Mouse (Mus musculus) liver, postnatal 0 days (tissue): ENCODE measurements around the gene Iqcb1. TPM values are rescaled to one million over a fixed set of nuclear protein-coding genes. Genes with fewer than 3 reads are reported as not detected.
"Not testable (repeated sequence)": the region's sequence is repeated elsewhere in the genome, so short reads cannot be mapped to it uniquely, and the experiment has no call there.

Experiments used
- ATAC-seq: fragments of 200-750 bp; cut with Nextera tagmentation; 2 replicates; pipeline ENCODE4 v1.8.0; 2017; ENCODE audit warnings: mild to moderate bottlenecking, moderate library complexity
- DNase-seq: peaks from one replicate; pipeline ENCODE4 v3.0.0-alpha.2; 2016
- H3K27ac ChIP-seq: fragments of 300-500 bp; sonication (generic); 2 replicates; pipeline ENCODE4 v1.5.1; 2014; ENCODE audit warnings: antibody characterized with exemption, moderate library complexity, mild to moderate bottlenecking, low read depth
- H3K27me3 ChIP-seq: fragments of 300-500 bp; sonication (generic); 2 replicates; pipeline ENCODE4 v1.6.1; 2014; ENCODE audit warnings: low read length, control low read depth, mixed read lengths; ENCODE audit not compliant: insufficient read depth
- H3K36me3 ChIP-seq: fragments of 300-500 bp; sonication (generic); replicated peaks from 2 replicates; pipeline ENCODE4 v1.6.1; 2014; ENCODE audit warnings: mild to moderate bottlenecking, control low read depth, low read length, moderate library complexity, mixed read lengths; ENCODE audit not compliant: insufficient read depth
- H3K4me1 ChIP-seq: fragments of 300-500 bp; sonication (generic); 2 replicates; pipeline ENCODE4 v1.6.1; 2014; ENCODE audit warnings: antibody characterized with exemption, mild to moderate bottlenecking, control low read depth; ENCODE audit not compliant: insufficient read depth
- H3K4me2 ChIP-seq: fragments of 300-500 bp; sonication (generic); 2 replicates; pipeline ENCODE4 v1.6.1; 2014; ENCODE audit warnings: low read depth, mild to moderate bottlenecking, low read length, moderate library complexity, mixed read lengths
- H3K4me3 ChIP-seq: fragments of 300-500 bp; sonication (generic); 2 replicates; pipeline ENCODE4 v1.5.1; 2014; ENCODE audit warnings: low read depth, low read length
- H3K9ac ChIP-seq: fragments of 300-500 bp; sonication (generic); replicated peaks from 2 replicates; pipeline ENCODE4 v1.6.1; 2014; ENCODE audit warnings: mild to moderate bottlenecking, moderate library complexity
- H3K9me3 ChIP-seq: fragments of 300-500 bp; sonication (generic); 2 replicates; pipeline ENCODE4 v1.6.1; 2016; ENCODE audit warnings: mild to moderate bottlenecking, control low read depth, low read length, mixed read lengths
- CTCF ChIP-seq: sonication (generic); IDR thresholded peaks from 2 replicates; pipeline ENCODE4 v1.5.1; 2016; ENCODE audit warnings: antibody characterized with exemption, low read depth
- EP300 ChIP-seq: IDR thresholded peaks from 2 replicates; pipeline ENCODE4 v1.6.1; 2016; ENCODE audit warnings: antibody characterized with exemption, low read depth, mild to moderate bottlenecking
- WGBS: fragments of 180-500 bp; shearing (Covaris S2); extraction: QIAGEN DNeasy Blood & Tissue Kit; methylation state at CpG from one replicate; pipeline ENCODE4 v1.1.7; 2014; ENCODE audit not compliant: insufficient replicate concordance; 5-methylcytosine and 5-hydroxymethylcytosine counted together
- polyA plus RNA-seq: library from polyadenylated mRNA; unstranded; fragments of >200 nt; fragmentation: Nextera tagmentation; extraction: Ambion mirVana; gene quantifications from 2 replicates; pipeline ENCODE4 v1.2.1, GENCODE M21; 2015

Gene Iqcb1
- polyA plus RNA-seq, 1 experiment from 2014 or later, result 7.8 TPM

- Histone ChIP-seq H3K9me3 (no peaks in the 10 kb centered on the region), H3K4me1 (no peaks in the 10 kb centered on the region), H3K4me2 (no peak overlapping the region), H3K27me3 (no peaks in the 10 kb centered on the region), H3K9ac (no peak overlapping the region), H3K4me3 (no peak overlapping the region), H3K36me3 (no peaks in the 10 kb centered on the region), H3K27ac (no peak overlapping the region)
- TF ChIP-seq CTCF (no peak), EP300 (no peak)
- ATAC-seq, result no peak
- DNase-seq, result no peak
- WGBS, result 74% methylated on average over 6 of the region's 6 CpGs
These were observed 8.2 kb upstream of the Iqcb1 start for GRCm38 (mm10) chr16:36820016-36820415.

- Histone ChIP-seq H3K9me3 (no peaks in the 10 kb centered on the region), H3K27me3 (no peaks in the 10 kb centered on the region), H3K9ac (no peak overlapping the region), H3K4me2 (no peak overlapping the region), H3K4me3 (no peak overlapping the region), H3K27ac (no peak overlapping the region), H3K36me3 (no peaks in the 10 kb centered on the region), H3K4me1 (no peaks in the 10 kb centered on the region)
- ATAC-seq, result no peak
- no peak for DNase-seq
- no peak for TF ChIP-seq EP300
- no peak for TF ChIP-seq CTCF
- WGBS, result 67% methylated on average over 3 of the region's 3 CpGs
These were observed 7.4 kb upstream of the Iqcb1 start for GRCm38 (mm10) chr16:36820747-36821146.

- peak; percentile 56 for ATAC-seq
- peak; percentile 54 for DNase-seq
- WGBS, result 6% methylated on average over 3 of the region's 3 CpGs
- Histone ChIP-seq H3K4me2 (no peak overlapping the region), H3K9me3 (no peaks in the 10 kb centered on the region), H3K4me3 (no peak overlapping the region), H3K9ac (no peak overlapping the region), H3K4me1 (no peaks in the 10 kb centered on the region), H3K36me3 (no peaks in the 10 kb centered on the region), H3K27me3 (no peaks in the 10 kb centered on the region), H3K27ac (0 out of 2 replicates have a peak overlapping the region, but pooled peaks have one; percentile 11)
- TF ChIP-seq EP300 (no peak), CTCF (no peak)
These were observed 6.7 kb upstream of the Iqcb1 start for GRCm38 (mm10) chr16:36821474-36821873.

- H3K4me3 ChIP-seq, result peak overlapping the region; percentile 85
- peaks cover 8% of the 10 kb centered on the region for H3K4me1 ChIP-seq
- WGBS, result 9% methylated on average over 11 of the region's 11 CpGs
- no peaks in the 10 kb centered on the region for H3K27me3 ChIP-seq
- H3K27ac ChIP-seq, result no peak overlapping the region
- no peak for DNase-seq
- peak overlapping the region; percentile 90 for H3K4me2 ChIP-seq
- H3K9ac ChIP-seq, result peak overlapping the region; percentile 78
- TF ChIP-seq CTCF (no peak), EP300 (no peak)
- ATAC-seq, result peak; percentile 11; the same call in 1 of the 2 replicates
- H3K36me3 ChIP-seq, result no peaks in the 10 kb centered on the region
- H3K9me3 ChIP-seq, result no peaks in the 10 kb centered on the region
These were observed 553 bp upstream of the Iqcb1 start for GRCm38 (mm10) chr16:36827611-36828053.

- Histone ChIP-seq H3K36me3 (no peaks in the 10 kb centered on the region), H3K4me3 (peak overlapping the region; percentile 85), H3K27me3 (no peaks in the 10 kb centered on the region), H3K27ac (no peak overlapping the region; the same call in 1 of the 2 replicates), H3K4me1 (peaks cover 8% of the 10 kb centered on the region), H3K9me3 (no peaks in the 10 kb centered on the region), H3K9ac (peak overlapping the region; percentile 78), H3K4me2 (peak overlapping the region; percentile 90)
- peak; percentile 14 for DNase-seq
- no peak for ATAC-seq
- WGBS, result 14% methylated on average over 11 of the region's 11 CpGs
- TF ChIP-seq CTCF (no peak), EP300 (no peak)
These were observed 635 bp downstream of the Iqcb1 start for GRCm38 (mm10) chr16:36828820-36829219.

GRCm38 (mm10) chr16:36846894-36847293 lies 18.7 kb downstream of the Iqcb1 start:
- not testable (repeated sequence) for DNase-seq, H3K4me1 ChIP-seq, H3K36me3 ChIP-seq, H3K27me3 ChIP-seq, H3K4me3 ChIP-seq, ATAC-seq, H3K9me3 ChIP-seq, H3K27ac ChIP-seq, H3K9ac ChIP-seq, H3K4me2 ChIP-seq
- whole genome bisulfite sequencing, result 76% methylated on average over 1 of the region's 1 CpGs

GRCm38 (mm10) chr16:36851202-36851601 lies 23.0 kb downstream of the Iqcb1 start:
- H3K9me3 ChIP-seq, result no peaks in the 10 kb centered on the region
- H3K4me1 ChIP-seq, result no peaks in the 10 kb centered on the region
- no peaks in the 10 kb centered on the region for H3K27me3 ChIP-seq
- no peak overlapping the region for H3K27ac ChIP-seq
- TF ChIP-seq EP300 (no peak), CTCF (no peak)
- H3K36me3 ChIP-seq, result peaks cover 10% of the 10 kb centered on the region
- H3K4me3 ChIP-seq, result no peak overlapping the region
- no peak overlapping the region for H3K9ac ChIP-seq
- ATAC-seq, result no peak
- H3K4me2 ChIP-seq, result no peak overlapping the region
- WGBS, result 86% methylated on average over 3 of the region's 3 CpGs
- no peak for DNase-seq
